In genomic region chr11:52629776-52630175, GRCm38 (mm10) we compare ENCODE assay signal across 10 mouse cellular contexts.
DNase-seq lines count a peak whose midpoint lies in the region; ATAC-seq and TF ChIP-seq lines count a peak whose summit lies in the region.
"Had no signal": no experiment of that assay in that cellular context is flagged by ENCODE, and none has a peak within 500 bp of the region (broad histone marks: within the 10 kb centered on the region; RNA-seq: fewer than 3 reads in every experiment).

No protein-coding gene starts in this region.

- TF ChIP-seq POLR2A in lung, adult 2 months (IDR thresholded peaks at IDR 0.05; ENCODE audit: borderline replicate concordance, extremely low read depth, low read depth, low read length): no peak

- DNase-seq in forebrain, postnatal 0 days: no peak
- no peak for DNase-seq in lung, postnatal 0 days (ENCODE audit: low spot score)
- DNase-seq in lung, adult 2 months: no peak
- peak; percentile 41 for DNase-seq in NIH3T3 (ENCODE audit: low read depth)
- DNase-seq in limb, embryonic 11.5 days (ENCODE audit: low spot score): peak; percentile 36
- no peak for DNase-seq in right cerebral cortex, adult 18-20 months
- no peak for DNase-seq in urinary bladder, postnatal 36 days (ENCODE audit: low spot score in 2 of 2)
- DNase-seq: gastrocnemius, postnatal 25 days had no signal

- no peak overlapping the region for H3K27ac ChIP-seq in forebrain, postnatal 0 days (ENCODE audit: low read depth, low read length)
- H3K27ac ChIP-seq in forebrain, embryonic 13.5 days: no peak overlapping the region
- no peak overlapping the region for H3K27ac ChIP-seq in lung, postnatal 0 days (ENCODE audit: low read length)
- H3K27ac ChIP-seq in limb, embryonic 11.5 days (replicated peaks; ENCODE audit: low read depth, low read length): no peak overlapping the region
- H3K27ac ChIP-seq: limb, embryonic 15.5 days had no signal

- no peaks in the 10 kb centered on the region for H3K36me3 ChIP-seq in forebrain, postnatal 0 days (ENCODE audit: insufficient read depth)
- H3K36me3 ChIP-seq in forebrain, embryonic 13.5 days (ENCODE audit: poor library complexity, severe bottlenecking): no peaks in the 10 kb centered on the region
- no peaks in the 10 kb centered on the region for H3K36me3 ChIP-seq in lung, postnatal 0 days (ENCODE audit: insufficient read depth, low read length)
- H3K36me3 ChIP-seq in limb, embryonic 11.5 days (ENCODE audit: control insufficient read depth, insufficient read depth, low read length): no peaks in the 10 kb centered on the region
- H3K36me3 ChIP-seq: limb, embryonic 15.5 days had no signal

- no peaks in the 10 kb centered on the region for H3K9me3 ChIP-seq in forebrain, postnatal 0 days (ENCODE audit: low read length)
- H3K9me3 ChIP-seq in forebrain, embryonic 13.5 days (replicated peaks): no peaks in the 10 kb centered on the region
- H3K9me3 ChIP-seq in lung, postnatal 0 days (ENCODE audit: low read length): no peaks in the 10 kb centered on the region
- H3K9me3 ChIP-seq in limb, embryonic 11.5 days (ENCODE audit: control insufficient read depth, low read length): no peaks in the 10 kb centered on the region
- H3K9me3 ChIP-seq: limb, embryonic 15.5 days had no signal

- no peak overlapping the region for H3K9ac ChIP-seq in forebrain, postnatal 0 days
- no peak overlapping the region for H3K9ac ChIP-seq in forebrain, embryonic 13.5 days
- no peak overlapping the region for H3K9ac ChIP-seq in lung, postnatal 0 days (replicated peaks; ENCODE audit: low read depth)
- no peak overlapping the region for H3K9ac ChIP-seq in limb, embryonic 11.5 days (ENCODE audit: low read length)
- H3K9ac ChIP-seq: limb, embryonic 15.5 days had no signal

- no peaks in the 10 kb centered on the region for H3K27me3 ChIP-seq in forebrain, postnatal 0 days (ENCODE audit: insufficient read depth, low read length)
- no peaks in the 10 kb centered on the region for H3K27me3 ChIP-seq in forebrain, embryonic 13.5 days
- no peaks in the 10 kb centered on the region for H3K27me3 ChIP-seq in lung, postnatal 0 days (replicated peaks; ENCODE audit: insufficient read depth, low read length)
- no peaks in the 10 kb centered on the region for H3K27me3 ChIP-seq in limb, embryonic 11.5 days (ENCODE audit: control insufficient read depth, insufficient read depth, low read length)
- H3K27me3 ChIP-seq: limb, embryonic 15.5 days had no signal

- no peak overlapping the region for H3K4me3 ChIP-seq in forebrain, postnatal 0 days (ENCODE audit: low read depth, low read length)
- no peak overlapping the region for H3K4me3 ChIP-seq in forebrain, embryonic 13.5 days
- H3K4me3 ChIP-seq in lung, postnatal 0 days (ENCODE audit: low read depth, low read length): no peak overlapping the region
- no peak overlapping the region for H3K4me3 ChIP-seq in lung, adult 2 months (replicated peaks; ENCODE audit: extremely low read depth, low read depth, low read length)
- H3K4me3 ChIP-seq in limb, embryonic 11.5 days (ENCODE audit: low read depth, low read length): no peak overlapping the region
- H3K4me3 ChIP-seq: limb, embryonic 15.5 days had no signal

- WGBS in forebrain, postnatal 0 days: 62% methylated on average over 5 of the region's 5 CpGs
- 68% methylated on average over 5 of the region's 5 CpGs for whole genome bisulfite sequencing in forebrain, embryonic 13.5 days
- WGBS in lung, postnatal 0 days: 45% methylated on average over 5 of the region's 5 CpGs
- 42% methylated on average over 5 of the region's 5 CpGs for WGBS in lung, adult 2 months
- 64% methylated on average over 5 of the region's 5 CpGs for WGBS in limb, embryonic 11.5 days

- no peak overlapping the region for H3K4me2 ChIP-seq in forebrain, postnatal 0 days (ENCODE audit: low read depth)
- H3K4me2 ChIP-seq in forebrain, embryonic 13.5 days: no peak overlapping the region
- no peak overlapping the region for H3K4me2 ChIP-seq in lung, postnatal 0 days (replicated peaks; ENCODE audit: low read depth, low read length)
- H3K4me2 ChIP-seq in limb, embryonic 11.5 days (ENCODE audit: low read depth, severe bottlenecking): no peak overlapping the region
- H3K4me2 ChIP-seq: limb, embryonic 15.5 days had no signal

- peaks cover 1% of the 10 kb centered on the region; the same call in 1 of the 2 replicates for H3K4me1 ChIP-seq in forebrain, postnatal 0 days (ENCODE audit: insufficient read depth)
- H3K4me1 ChIP-seq in forebrain, embryonic 13.5 days: no peaks in the 10 kb centered on the region
- H3K4me1 ChIP-seq in lung, postnatal 0 days (ENCODE audit: insufficient read depth, low read depth, low read length): no peaks in the 10 kb centered on the region
- no peaks in the 10 kb centered on the region for H3K4me1 ChIP-seq in lung, adult 2 months (ENCODE audit: control insufficient read depth, insufficient read depth, low read length)
- no peaks in the 10 kb centered on the region for H3K4me1 ChIP-seq in limb, embryonic 11.5 days (ENCODE audit: control insufficient read depth, insufficient read depth, low read length)
- H3K4me1 ChIP-seq: limb, embryonic 15.5 days had no signal

- no peak for TF ChIP-seq EP300 in lung, postnatal 0 days (IDR thresholded peaks at IDR 0.05)

- no peak for ATAC-seq in forebrain, postnatal 0 days
- ATAC-seq in forebrain, embryonic 13.5 days: no peak
- ATAC-seq in lung, postnatal 0 days: no peak
- no peak for ATAC-seq in limb, embryonic 11.5 days (ENCODE audit: insufficient number of reproducible peaks, low FRiP score, low TSS enrichment, low read depth)

- peak; percentile 46 for TF ChIP-seq CTCF in forebrain, postnatal 0 days (IDR thresholded peaks at IDR 0.05; ENCODE audit: low read depth)
- TF ChIP-seq CTCF in lung, postnatal 0 days (IDR thresholded peaks at IDR 0.05): peak; percentile 54
- TF ChIP-seq CTCF in lung, adult 2 months (IDR thresholded peaks at IDR 0.05; ENCODE audit: insufficient read depth, low read length): no peak

Comparison
In these comparisons a context has a peak if more than half of its experiments do, and no peak if none do; other contexts are left out.
1. DNase-seq: peak in NIH3T3 (single experiment) and limb, embryonic 11.5 days (single experiment); none in forebrain, postnatal 0 days (single experiment), lung, postnatal 0 days (single experiment), lung, adult 2 months (single experiment), right cerebral cortex, adult 18-20 months (single experiment) and urinary bladder, postnatal 36 days (0 of 2).